Mouse (Mus musculus) E14TG2a.4 (cell line): ENCODE data around the gene Pwwp2b.

ENCODE experiments used
- CTCF ChIP-seq: conservative IDR thresholded peaks from 2 replicates; pipeline ENCODE4 v1.5.1; 2014; ENCODE audit warnings: low read length
- NANOG ChIP-seq: IDR thresholded peaks from 2 replicates; pipeline ENCODE4 v1.6.1; 2014; ENCODE audit warnings: borderline replicate concordance, low read length, mixed read lengths
- POU5F1 ChIP-seq: IDR thresholded peaks from 2 replicates; pipeline ENCODE4 v1.6.1; 2014; ENCODE audit warnings: low read length, borderline replicate concordance

GRCm38 (mm10) chr7:139254626-139255025 is 6.3 kb downstream of the Pwwp2b start:
- TF ChIP-seq CTCF (no peak), NANOG (no peak), POU5F1 (no peak)
